Mouse (Mus musculus): ENCODE data around the gene Zfp513. TPM values are rescaled to one million over a fixed set of nuclear protein-coding genes. Genes with fewer than 3 reads are reported as not detected.

The Zfp513 gene
- polyA plus RNA-seq (2017; shearing (Covaris generic)): 25.6 TPM

GRCm38 (mm10) chr5:31201742-31202590, at the start of gene Zfp513:
Zfp513 (minus strand) TSS chr5:31202303.

DNA sequence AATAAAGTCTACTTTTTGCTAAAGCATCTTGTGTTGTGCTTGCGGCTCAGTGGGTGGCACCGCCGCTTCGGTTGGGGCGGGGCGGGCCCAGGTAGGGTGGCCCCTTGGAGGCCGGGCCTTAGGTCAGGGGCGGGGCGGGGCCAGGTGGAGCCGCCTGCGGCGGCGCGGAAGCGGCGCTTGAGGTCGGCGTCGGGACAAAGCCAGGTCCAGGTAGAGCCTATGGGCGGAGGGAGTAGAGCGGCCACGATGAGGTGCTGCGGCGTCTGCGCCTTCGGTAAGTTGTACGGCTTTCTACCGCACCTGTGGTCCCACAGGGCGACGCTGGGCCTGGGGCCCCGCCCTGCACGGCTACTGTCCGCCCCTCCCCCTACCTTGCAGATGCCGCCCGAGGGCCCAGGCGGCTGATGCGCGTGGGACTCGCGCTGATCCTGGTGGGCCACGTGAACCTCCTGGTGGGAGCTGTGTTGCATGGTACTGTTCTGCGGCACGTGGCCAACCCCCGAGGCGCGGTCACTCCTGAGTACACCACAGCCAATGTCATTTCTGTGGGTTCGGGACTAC, 49.5 kb upstream of the Zfp513 start, which contains the start of gene Krtcap3:
TSS of gene Krtcap3 (plus strand) at position 151 of the 561 bp plus-strand sequence.

GRCm38 (mm10) chr5:31240637-31241521, 38.8 kb upstream of the Zfp513 start, which contains the start of the genes Nrbp1 and Gm9970:
Nrbp1 (plus strand) TSS chr5:31240864.
Gm9970 (minus strand) TSS chr5:31241232.

GRCm38 (mm10) chr5:31220448-31221303, 18.6 kb upstream of the Zfp513 start, which contains the start of gene Ppm1g:
Ppm1g (minus strand) TSS chr5:31220687.

GRCm38 (mm10) chr5:31192939-31193630, 9.0 kb downstream of the Zfp513 start, which contains the start of the genes Snx17 and Eif2b4:
Snx17 (plus strand) TSS chr5:31193227.
Eif2b4 (minus strand) TSS chr5:31193430.

DNA sequence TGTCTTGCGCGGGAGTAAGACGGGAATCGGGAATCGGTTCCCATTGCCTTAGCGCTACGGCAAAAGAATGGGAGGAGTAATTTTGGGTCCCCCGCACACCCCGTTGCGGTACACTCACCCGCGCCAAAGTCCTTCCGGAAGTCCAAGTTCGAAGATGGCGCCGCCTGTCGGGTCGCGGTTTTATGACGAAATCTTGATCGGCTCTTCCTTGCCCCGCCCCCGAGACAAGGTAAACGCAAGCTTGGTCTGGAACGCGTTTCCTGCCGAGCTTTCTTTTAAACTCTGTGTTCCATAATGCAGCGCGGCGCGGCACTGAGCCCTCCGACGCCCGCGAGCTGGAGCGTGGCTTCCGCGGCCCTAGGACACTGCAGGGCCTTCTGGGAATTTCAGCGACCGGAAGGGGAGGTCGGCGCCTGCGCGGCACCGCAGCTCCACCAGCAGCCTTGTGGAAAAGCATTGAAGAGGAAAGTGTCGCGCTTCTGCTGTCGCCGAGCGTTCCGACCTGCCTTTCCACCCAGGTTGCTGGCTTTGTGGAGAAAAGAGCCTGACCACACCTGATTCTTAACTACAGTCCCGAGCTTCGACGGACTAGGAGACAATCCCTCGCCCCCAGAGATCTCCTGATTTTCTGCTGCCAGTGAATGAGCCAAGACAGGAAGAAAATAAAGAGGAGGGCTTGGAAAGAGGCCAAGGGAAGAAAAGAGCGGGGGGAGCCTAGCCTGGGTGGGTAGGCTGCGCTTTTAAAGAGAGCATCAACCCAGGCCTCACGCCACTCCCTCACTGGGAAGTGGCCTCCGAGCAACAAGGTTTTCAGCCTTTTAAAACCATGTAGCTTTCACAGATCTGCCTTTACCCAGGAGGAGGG, 22.1 kb downstream of the Zfp513 start, which contains the start of the genes Gm29609 and Gtf3c2:
TSS of gene Gm29609 (minus strand) at position 146 of the 865 bp plus-strand sequence.
TSS of gene Gtf3c2 (minus strand) at position 379 of the 865 bp plus-strand sequence.

DNA sequence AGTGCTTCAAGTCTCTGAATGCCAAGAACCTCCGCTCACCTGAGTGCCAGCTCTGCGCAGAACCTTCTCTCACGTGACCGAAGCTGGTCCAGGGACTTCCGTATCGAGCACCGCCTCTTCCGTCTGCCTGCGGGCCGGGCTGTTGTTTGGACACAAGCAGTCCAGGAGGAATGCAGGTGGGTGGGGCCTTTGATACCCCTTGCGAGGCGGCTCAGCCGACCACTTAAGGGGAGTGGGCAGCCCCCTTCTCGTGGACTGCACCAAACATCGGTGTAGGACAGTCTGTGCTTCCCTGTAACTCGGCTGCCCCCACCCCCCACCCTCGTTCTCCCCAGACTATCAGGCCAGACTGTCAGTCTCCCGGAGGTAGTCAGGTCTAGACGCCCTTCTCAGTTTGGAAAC, 48.0 kb downstream of the Zfp513 start, which contains the start of gene Mpv17:
TSS of gene Mpv17 (minus strand) at position 100 of the 402 bp plus-strand sequence.

Other genes with a start within 250 kb of the Zfp513 start
- gene Preb, start 241.9 kb downstream of the Zfp513 start, polyA plus RNA-seq (2017; shearing (Covaris generic)): 194 TPM
- not detected for gene Tcf23, start 233.6 kb downstream of the Zfp513 start, polyA plus RNA-seq (2017; shearing (Covaris generic))
- gene Atraid, start 154.0 kb downstream of the Zfp513 start, polyA plus RNA-seq (2017; shearing (Covaris generic)): 96.1 TPM
- gene Slc5a6, start 153.4 kb downstream of the Zfp513 start, polyA plus RNA-seq (2017; shearing (Covaris generic)): 8.9 TPM
- gene Cad, start 147.5 kb downstream of the Zfp513 start, polyA plus RNA-seq (2017; shearing (Covaris generic)): 29.4 TPM
- gene Dnajc5g, start 96.0 kb downstream of the Zfp513 start, polyA plus RNA-seq (2017; shearing (Covaris generic)): not detected
- not detected for gene Slc30a3, start 94.1 kb downstream of the Zfp513 start, polyA plus RNA-seq (2017; shearing (Covaris generic))
- gene Trim54, start 85.6 kb downstream of the Zfp513 start, polyA plus RNA-seq (2017; shearing (Covaris generic)): not detected
- gene Ucn, start 63.5 kb downstream of the Zfp513 start, polyA plus RNA-seq (2017; shearing (Covaris generic)): not detected
- gene Mpv17, start 48.1 kb downstream of the Zfp513 start, polyA plus RNA-seq (2017; shearing (Covaris generic)): 39.5 TPM
- gene Gm29609, start 22.4 kb downstream of the Zfp513 start, polyA plus RNA-seq (2017; shearing (Covaris generic)): 2.0 TPM
- 90.6 TPM for gene Gtf3c2, start 22.2 kb downstream of the Zfp513 start, polyA plus RNA-seq (2017; shearing (Covaris generic))
- 125 TPM for gene Snx17, start 9.1 kb downstream of the Zfp513 start, polyA plus RNA-seq (2017; shearing (Covaris generic))
- 85.0 TPM for gene Eif2b4, start 8.9 kb downstream of the Zfp513 start, polyA plus RNA-seq (2017; shearing (Covaris generic))
- 139 TPM for gene Ppm1g, start 18.4 kb upstream of the Zfp513 start, polyA plus RNA-seq (2017; shearing (Covaris generic))
- 182 TPM for gene Nrbp1, start 38.6 kb upstream of the Zfp513 start, polyA plus RNA-seq (2017; shearing (Covaris generic))
- gene Gm9970, start 38.9 kb upstream of the Zfp513 start, polyA plus RNA-seq (2017; shearing (Covaris generic)): 1.2 TPM
- gene Krtcap3, start 49.4 kb upstream of the Zfp513 start, polyA plus RNA-seq (2017; shearing (Covaris generic)): 74.3 TPM
- gene Ift172, start 88.8 kb upstream of the Zfp513 start, polyA plus RNA-seq (2017; shearing (Covaris generic)): 10.3 TPM
- 0.35 TPM for gene Fndc4, start 93.8 kb upstream of the Zfp513 start, polyA plus RNA-seq (2017; shearing (Covaris generic))
- gene Gckr, start 95.1 kb upstream of the Zfp513 start, polyA plus RNA-seq (2017; shearing (Covaris generic)): 0.38 TPM

All from CD4-positive, CD25-positive, alpha-beta regulatory T cell (primary cell).